Mouse (Mus musculus) G1E (cell line): ENCODE data around the gene Ripor2.

Experiments
- CTCF ChIP-seq: IDR thresholded peaks from 2 replicates; pipeline ENCODE4 v1.5.1; 2012; ENCODE audit warnings: low read depth, low read length, inconsistent platforms, mixed read lengths
- GATA1 ChIP-seq: IDR thresholded peaks from 2 replicates; pipeline ENCODE4 v1.6.1; 2012; ENCODE audit warnings: borderline replicate concordance, low read length, inconsistent platforms, mixed read lengths

DNA sequence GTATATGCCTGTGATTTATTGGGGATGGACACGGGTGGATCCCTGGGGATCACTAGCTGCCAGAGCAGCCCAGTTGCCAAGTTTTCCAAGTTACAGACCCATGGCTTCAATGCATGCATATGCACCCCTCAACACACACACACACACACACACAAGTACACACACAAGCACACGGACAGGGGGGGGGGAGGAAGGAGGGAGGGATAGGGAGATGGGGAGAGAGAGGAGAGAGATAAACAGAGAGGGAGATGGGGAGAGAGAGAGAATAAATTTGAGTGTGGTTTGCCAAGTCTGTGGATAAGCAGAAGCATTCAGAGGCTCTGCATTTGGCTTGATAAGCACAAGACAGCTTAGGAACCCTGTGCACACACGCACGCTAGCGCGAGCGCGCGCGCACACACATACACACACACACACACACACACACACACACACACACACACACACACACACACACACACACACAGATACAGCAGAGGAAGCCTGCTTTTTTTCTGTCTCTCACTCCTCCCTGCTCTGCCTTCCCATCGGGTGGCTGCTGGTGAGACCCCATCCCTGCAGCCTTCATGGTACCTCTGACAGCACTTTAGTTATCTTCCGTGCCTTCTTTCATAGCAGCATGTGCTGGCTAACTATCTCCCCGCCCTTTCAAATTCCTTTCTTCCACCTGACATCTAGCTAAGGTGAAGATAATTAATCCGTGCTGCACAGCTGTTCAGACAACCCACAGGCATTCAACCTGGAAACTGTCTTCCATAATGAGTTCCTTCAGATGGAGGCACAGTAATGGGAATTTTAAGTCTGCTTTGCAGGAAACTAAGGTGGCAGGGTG is 30.7 kb upstream of the Ripor2 start:
- TF ChIP-seq GATA1 (no peak), CTCF (no peak)
